In genomic region chr11:69101604-69102402, GRCm38 (mm10) we compare ENCODE assay signal across 17 mouse cellular contexts. TPM values are rescaled to one million over a fixed set of nuclear protein-coding genes. Genes with fewer than 3 reads are reported as not detected.
DNase-seq lines count a peak whose midpoint lies in the region; TF ChIP-seq lines count a peak whose summit lies in the region.
"Had no signal": no experiment of that assay in that cellular context is flagged by ENCODE, and none has a peak within 500 bp of the region (broad histone marks: within the 10 kb centered on the region; RNA-seq: fewer than 3 reads in every experiment).

No protein-coding gene starts in this region.

- H3K36me3 ChIP-seq in C2C12 (ENCODE audit: control insufficient read depth, insufficient read depth) = peaks cover 45% of the 10 kb centered on the region

- peak overlapping the region; percentile 5 for H3ac ChIP-seq in C2C12 (ENCODE audit: control insufficient read depth, insufficient read length, low read depth)

- H3K27me3 ChIP-seq in C2C12 (ENCODE audit: control insufficient read depth, insufficient read depth, insufficient read length) = no peaks in the 10 kb centered on the region
- H3K27me3 ChIP-seq: embryonic facial prominence, embryonic 12.5 days; forebrain, embryonic 15.5 days; hindbrain, embryonic 15.5 days; limb, embryonic 12.5 days; neural tube, embryonic 12.5 days had no signal

- peak overlapping the region; percentile 23; the same call in 1 of the 2 replicates for H3K4me3 ChIP-seq in left cerebral cortex, adult 2 months
- no peak overlapping the region for H3K4me3 ChIP-seq in C2C12 (ENCODE audit: insufficient read depth, poor library complexity, severe bottlenecking)
- H3K4me3 ChIP-seq: embryonic facial prominence, embryonic 12.5 days; forebrain, embryonic 15.5 days; hindbrain, embryonic 15.5 days; limb, embryonic 12.5 days; neural tube, embryonic 12.5 days had no signal

- H3K79me3 ChIP-seq in C2C12 (ENCODE audit: low read depth) = peaks cover 3% of the 10 kb centered on the region

- DNase-seq in cerebellum, adult 8-10 months = peak; percentile 43
- DNase-seq in cerebellum, postnatal 36 days = no peak
- no peak for DNase-seq in left cerebral cortex, adult 2 months (ENCODE audit: extremely low spot score in 1 of 2, low spot score in 2 of 2)
- DNase-seq in left cerebral cortex, postnatal 10 days (ENCODE audit: extremely low spot score in 1 of 2, low spot score in 2 of 2) = no peak
- peak; percentile 69 for DNase-seq in cerebellum, adult 9-10 months
- DNase-seq in urinary bladder, postnatal 36 days (ENCODE audit: low spot score in 2 of 2) = no peak
- DNase-seq: lung, postnatal 14 days had no signal

- no peak for TF ChIP-seq CTCF in left cerebral cortex, adult 2 months (IDR thresholded peaks at IDR 0.05)
- TF ChIP-seq CTCF in C2C12 (IDR thresholded peaks at IDR 0.05; ENCODE audit: control insufficient read depth, insufficient read depth, insufficient read length) = no peak

- intact Hi-C loops in left cerebral cortex, adult 2 months (cut with DNase I) = loop anchor here (1.0 kb wide), 1 partner anchor 8 kb away; no protein-coding TSS in a partner anchor
- intact Hi-C loops in left cerebral cortex, postnatal 10 days (cut with DNase I) = no loop called here

- peaks cover 25% of the 10 kb centered on the region for H3K79me2 ChIP-seq in C2C12 (ENCODE audit: control insufficient read depth, insufficient read depth)

- H3K27ac ChIP-seq in left cerebral cortex, adult 2 months = peak overlapping the region; percentile 60
- H3K27ac ChIP-seq: embryonic facial prominence, embryonic 12.5 days; forebrain, embryonic 15.5 days; hindbrain, embryonic 15.5 days; kidney, postnatal 0 days; limb, embryonic 12.5 days; liver, embryonic 14.5 days; neural tube, embryonic 12.5 days had no signal

TF ChIP-seq in C2C12, 6 proteins besides CTCF, POLR2A, EP300 and RAD21:
- TF ChIP-seq MAX (IDR thresholded peaks at IDR 0.05) = no peak
- TF ChIP-seq FOSL1 (IDR thresholded peaks at IDR 0.05; ENCODE audit: insufficient read depth, low read length, poor library complexity, severe bottlenecking) = no peak
- no peak for TF ChIP-seq CEBPB (IDR thresholded peaks at IDR 0.05; ENCODE audit: low read depth)
- TF ChIP-seq USF1 (IDR thresholded peaks at IDR 0.05; ENCODE audit: low read depth) = no peak
- no peak for TF ChIP-seq MYOG (IDR thresholded peaks at IDR 0.05; ENCODE audit: control insufficient read depth, extremely low read depth, insufficient read length)
- no peak for TF ChIP-seq MYOD1 (IDR thresholded peaks at IDR 0.05; ENCODE audit: control insufficient read depth, insufficient read length, low read depth)
TF ChIP-seq in C2C12: peak in this region for 0.

RNA-seq across cellular contexts. Expression of gene Per1, which starts 6.8 kb away (rescaled TPM):
- 100 to 1,000 TPM; 114 to 185 TPM for total RNA-seq in left cerebral cortex, adult 2 months (2021)
- 10 to 100 TPM; 71.2 to 83.9 TPM for total RNA-seq in left cerebral cortex, postnatal 10 days (2021)
- polyA plus RNA-seq in C2C12 (2012; fragmentation: generic; extraction: Trizol) = 4.5 TPM

RNA-seq across cellular contexts. Expression of gene Vamp2, which starts 13.5 kb away (rescaled TPM):
- 1,000 to 10,000 TPM; 1,115 to 1,119 TPM for total RNA-seq in left cerebral cortex, adult 2 months (2021)
- 1,000 to 10,000 TPM; 1,124 to 1,163 TPM for total RNA-seq in left cerebral cortex, postnatal 10 days (2021)
- 20.9 TPM for polyA plus RNA-seq in C2C12 (2012; fragmentation: generic; extraction: Trizol)

RNA-seq across cellular contexts. Expression of gene Hes7, which starts 18.4 kb away (rescaled TPM):
- under 1 TPM; 0.57 to 0.82 TPM for total RNA-seq in left cerebral cortex, adult 2 months (2021)
- under 1 TPM; 0.57 to 0.73 TPM for total RNA-seq in left cerebral cortex, postnatal 10 days (2021)
- 0.06 TPM for polyA plus RNA-seq in C2C12 (2012; fragmentation: generic; extraction: Trizol)

RNA-seq across cellular contexts. Expression of gene 9130213A22Rik, which starts 20.6 kb away (rescaled TPM):
- total RNA-seq in left cerebral cortex, adult 2 months (2021) = 1 to 10 TPM; 1.3 to 1.4 TPM
- total RNA-seq in left cerebral cortex, postnatal 10 days (2021) = under 1 TPM; 0.51 to 0.64 TPM
- 0.21 TPM for polyA plus RNA-seq in C2C12 (2012; fragmentation: generic; extraction: Trizol)
- total RNA-seq: CH12.LX had no signal
- polyA plus RNA-seq: neural tube, embryonic 12.5 days had no signal

RNA-seq across cellular contexts. Expression of gene Aloxe3, which starts 23.9 kb away (rescaled TPM):
- total RNA-seq in left cerebral cortex, adult 2 months (2021) = 1 to 10 TPM; 6.5 TPM
- 1 to 10 TPM; 8.6 to 10.0 TPM for total RNA-seq in left cerebral cortex, postnatal 10 days (2021)
- polyA plus RNA-seq in C2C12 (2012; fragmentation: generic; extraction: Trizol) = 0.14 TPM
- total RNA-seq: heart, adult 18-20 months had no signal
- polyA plus RNA-seq: neural tube, embryonic 12.5 days had no signal

Comparison
In these comparisons a context has a peak if more than half of its experiments do, and no peak if none do; other contexts are left out.
1. DNase-seq: peak in cerebellum, adult 8-10 months (single experiment) and cerebellum, adult 9-10 months (single experiment); none in cerebellum, postnatal 36 days (0 of 2), left cerebral cortex, adult 2 months (0 of 2), left cerebral cortex, postnatal 10 days (0 of 2) and urinary bladder, postnatal 36 days (0 of 2).